In genomic region chr17:30454862-30455243, GRCm38 (mm10) we compare ENCODE assay signal across 7 mouse cellular contexts.
A peak's percentile ranks its signal among the peaks of the same experiment; 100 is the strongest.
DNase-seq lines count a peak whose midpoint lies in the region; ATAC-seq and TF ChIP-seq lines count a peak whose summit lies in the region.

No protein-coding gene starts in this region.

- H3K4me2 ChIP-seq in limb, embryonic 14.5 days (replicated peaks; ENCODE audit: low read depth, low read length, severe bottlenecking) = no peak overlapping the region

- H3K27ac ChIP-seq in testis, adult 2 months (ENCODE audit: control insufficient read depth, insufficient read depth, low read depth, low read length) = no peak overlapping the region
- no peak overlapping the region for H3K27ac ChIP-seq in limb, embryonic 14.5 days (replicated peaks; ENCODE audit: low read depth, low read length)

- no peak for TF ChIP-seq POLR2A in testis, adult 2 months (IDR thresholded peaks at IDR 0.05; ENCODE audit: control insufficient read depth, low read depth, low read length)
- no peak for TF ChIP-seq POLR2A in limb, embryonic 14.5 days (IDR thresholded peaks at IDR 0.05; ENCODE audit: borderline replicate concordance, extremely low read depth, insufficient read depth, insufficient read length)

- no peaks in the 10 kb centered on the region for H3K36me3 ChIP-seq in testis, adult 2 months (ENCODE audit: control insufficient read depth, insufficient read depth, low read length)
- no peaks in the 10 kb centered on the region for H3K36me3 ChIP-seq in limb, embryonic 14.5 days (ENCODE audit: control insufficient read depth, insufficient read depth, low read length)

- no peaks in the 10 kb centered on the region for H3K4me1 ChIP-seq in testis, adult 2 months (ENCODE audit: control insufficient read depth, insufficient read depth, low read length)
- no peaks in the 10 kb centered on the region for H3K4me1 ChIP-seq in limb, embryonic 14.5 days (ENCODE audit: control insufficient read depth, insufficient read depth, low read length)

- TF ChIP-seq CTCF in testis, adult 2 months (IDR thresholded peaks at IDR 0.05; ENCODE audit: control insufficient read depth, insufficient read depth, insufficient replicate concordance, low read depth, low read length) = peak; percentile 35; the same call in 1 of the 2 replicates

- no peak overlapping the region for H3K4me3 ChIP-seq in testis, adult 2 months (ENCODE audit: control insufficient read depth, low read depth, low read length)
- H3K4me3 ChIP-seq in limb, embryonic 14.5 days (replicated peaks; ENCODE audit: low read length) = no peak overlapping the region

- WGBS in limb, embryonic 14.5 days = 21% methylated on average over 3 of the region's 3 CpGs

- H3K9ac ChIP-seq in limb, embryonic 14.5 days (ENCODE audit: low read depth, low read length, severe bottlenecking) = no peak overlapping the region

- ATAC-seq in limb, embryonic 14.5 days (ENCODE audit: low FRiP score, low read depth) = no peak

- no peaks in the 10 kb centered on the region for H3K27me3 ChIP-seq in testis, adult 2 months (ENCODE audit: control insufficient read depth, insufficient read depth, low read length)
- no peaks in the 10 kb centered on the region for H3K27me3 ChIP-seq in limb, embryonic 14.5 days (ENCODE audit: control insufficient read depth, insufficient read depth, low read length)

- DNase-seq in testis, postnatal 14 days (ENCODE audit: low spot score) = no peak
- peak; percentile 64 for DNase-seq in adrenal gland, adult 8-10 months
- peak; percentile 74 for DNase-seq in embryo, embryonic 11.5 days (ENCODE audit: low read depth, low spot score)
- peak; percentile 80 for DNase-seq in induced T-regulatory cell, adult 2 months (ENCODE audit: low read depth)
- peak; percentile 64 for DNase-seq in limb, embryonic 14.5 days (ENCODE audit: low spot score)
- peak; percentile 48 for DNase-seq in skeletal muscle tissue, adult 2 months (ENCODE audit: low read depth, low spot score)

- no peaks in the 10 kb centered on the region for H3K9me3 ChIP-seq in limb, embryonic 14.5 days (ENCODE audit: control insufficient read depth, low read length)
